Mouse (Mus musculus): ENCODE measurements around the gene Brs3. TPM values are rescaled to one million over a fixed set of nuclear protein-coding genes. Genes with fewer than 3 reads are reported as not detected.

The Brs3 gene
- total RNA-seq (2015) (not detected in 2 replicates), total RNA-seq (2017) (not detected in 2 replicates)

- ATAC-seq (replicated peaks; ENCODE audit: poor library complexity) = no peak
Measured at GRCm38 (mm10) chrX:57042774-57043173, at the start of gene Brs3. Gene Brs3 (plus strand): TSS chrX:57043074.

- ATAC-seq (replicated peaks; ENCODE audit: poor library complexity) = no peak
Measured at GRCm38 (mm10) chrX:57012891-57013290, 30.0 kb upstream of the Brs3 start.

- ATAC-seq (replicated peaks; ENCODE audit: poor library complexity) = no peak
Measured at GRCm38 (mm10) chrX:57043869-57044268, 995 bp downstream of the Brs3 start.

GRCm38 (mm10) chrX:57052848-57053173, 9.9 kb downstream of the Brs3 start:
- peak; percentile 30; the same call in 1 of the 2 replicates for ATAC-seq (replicated peaks; ENCODE audit: poor library complexity)

- peak; percentile 93 for ATAC-seq (replicated peaks; ENCODE audit: poor library complexity)
Measured at GRCm38 (mm10) chrX:57053174-57053992, 10.5 kb downstream of the Brs3 start, which contains the start of gene Htatsf1. Gene Htatsf1 (plus strand): TSS chrX:57053583.

- peak; percentile 4; the same call in 1 of the 2 replicates for ATAC-seq (replicated peaks; ENCODE audit: poor library complexity)
Measured at GRCm38 (mm10) chrX:57053993-57054385, 11.1 kb downstream of the Brs3 start.

- no peak for ATAC-seq (replicated peaks; ENCODE audit: poor library complexity)
Measured at GRCm38 (mm10) chrX:57081496-57081895, 38.6 kb downstream of the Brs3 start.

- ATAC-seq (replicated peaks; ENCODE audit: poor library complexity) = no peak
Measured at GRCm38 (mm10) chrX:57087806-57088205, 44.9 kb downstream of the Brs3 start, which contains the start of gene Vgll1. Gene Vgll1 (plus strand): TSS chrX:57088106.

Other genes starting within 250 kb of the Brs3 start
- 10.3 and 11.3 TPM in 2 replicates for gene Map7d3, start 220.7 kb upstream of the Brs3 start, total RNA-seq (2015)
- 3.1 and 4.4 TPM in 2 replicates for gene Map7d3, start 220.7 kb upstream of the Brs3 start, total RNA-seq (2017)
- 0.02 TPM in 1 of 2 replicates, not detected in the other for gene Adgrg4, start 172.9 kb upstream of the Brs3 start, total RNA-seq (2015)
- 0.03 TPM in 1 of 2 replicates, not detected in the other for gene Adgrg4, start 172.9 kb upstream of the Brs3 start, total RNA-seq (2017)
- 48.9 and 56.2 TPM in 2 replicates for gene Htatsf1, start 10.5 kb downstream of the Brs3 start, total RNA-seq (2015)
- 73.3 and 81.0 TPM in 2 replicates for gene Htatsf1, start 10.5 kb downstream of the Brs3 start, total RNA-seq (2017)
- gene Vgll1, start 45.0 kb downstream of the Brs3 start, total RNA-seq (2015) = not detected in 2 replicates
- gene Vgll1, start 45.0 kb downstream of the Brs3 start, total RNA-seq (2017) = not detected in 2 replicates
- not detected in 2 replicates for gene Cd40lg, start 169.1 kb downstream of the Brs3 start, total RNA-seq (2015)
- gene Cd40lg, start 169.1 kb downstream of the Brs3 start, total RNA-seq (2017) = not detected in 2 replicates